Mouse (Mus musculus): Measurements from ENCODE around the gene Msh5.
"Not testable (repeated sequence)": the region's sequence is repeated elsewhere in the genome, so short reads cannot be mapped to it uniquely, and the experiment has no call there.

The Msh5 gene

GRCm38 (mm10) chr17:35024691-35025488, 21.7 kb downstream of the Msh5 start:
- no peak for ATAC-seq (ENCODE audit: insufficient number of reproducible peaks, low FRiP score, low TSS enrichment)

DNA sequence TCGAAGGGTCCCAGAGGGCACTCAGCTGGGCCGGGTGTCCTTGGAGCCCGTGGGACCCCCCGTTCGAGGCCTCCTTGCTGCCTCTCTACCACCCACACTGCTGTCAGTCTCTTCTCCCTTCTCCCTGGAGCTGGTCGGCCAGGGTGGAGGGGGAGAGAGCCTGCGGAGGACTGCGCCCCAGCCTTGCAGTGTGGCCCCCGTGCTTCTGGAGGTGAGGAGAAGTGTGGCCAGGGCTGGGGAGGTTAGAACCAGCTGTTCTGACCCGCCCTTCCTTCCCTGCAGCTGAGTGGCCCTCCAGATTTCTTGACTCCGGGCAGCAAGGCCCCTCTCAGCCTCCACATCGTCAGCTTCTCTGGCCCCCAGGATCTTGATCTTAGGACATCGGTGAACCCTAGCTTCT, 22.3 kb downstream of the Msh5 start:
- ATAC-seq (ENCODE audit: insufficient number of reproducible peaks, low FRiP score, low TSS enrichment), result no peak

- no peak for ATAC-seq (ENCODE audit: insufficient number of reproducible peaks, low FRiP score, low TSS enrichment)
Measured at GRCm38 (mm10) chr17:35023756-35024155, 22.8 kb downstream of the Msh5 start.

GRCm38 (mm10) chr17:35023221-35023620, 23.3 kb downstream of the Msh5 start:
- ATAC-seq (ENCODE audit: insufficient number of reproducible peaks, low FRiP score, low TSS enrichment), result no peak

GRCm38 (mm10) chr17:35022541-35023060, 23.9 kb downstream of the Msh5 start:
- no peak for ATAC-seq (ENCODE audit: insufficient number of reproducible peaks, low FRiP score, low TSS enrichment)

GRCm38 (mm10) chr17:35021842-35022477, 24.6 kb downstream of the Msh5 start:
- no peak for ATAC-seq (ENCODE audit: insufficient number of reproducible peaks, low FRiP score, low TSS enrichment)

DNA sequence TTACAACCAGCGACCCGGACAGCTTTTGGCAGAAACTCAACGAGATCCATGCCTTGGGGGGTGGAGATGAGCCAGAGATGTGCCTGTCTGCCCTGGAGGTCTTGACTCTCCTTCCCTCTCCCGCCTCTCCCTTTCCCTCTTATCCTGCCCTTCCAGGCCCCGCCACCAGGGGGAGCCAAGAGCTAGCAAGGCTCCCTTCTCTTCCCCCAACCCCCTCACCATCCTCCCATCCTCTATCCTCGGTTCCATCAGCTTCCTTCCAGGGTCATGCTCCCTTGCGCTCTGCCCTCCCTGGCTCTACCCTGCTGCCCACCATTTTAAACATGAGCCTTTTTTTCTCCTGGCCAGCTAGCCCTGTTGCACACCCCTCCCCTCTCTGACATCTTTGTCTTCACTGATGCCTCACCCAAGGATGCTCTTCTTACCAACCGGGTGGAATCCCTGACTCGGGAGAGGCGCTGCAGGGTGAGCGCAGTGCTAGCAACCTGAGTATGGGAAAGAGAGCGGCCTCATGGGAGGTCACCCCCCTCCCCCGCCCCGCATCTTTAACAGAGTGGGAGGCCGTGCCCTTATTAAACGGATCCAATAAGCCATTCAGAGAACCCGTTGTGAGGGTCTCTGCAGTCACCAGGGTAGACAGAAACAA, 25.3 kb downstream of the Msh5 start:
- ATAC-seq (ENCODE audit: insufficient number of reproducible peaks, low FRiP score, low TSS enrichment), result 0 out of 2 replicates have a peak, but pooled peaks have one; percentile 34

DNA sequence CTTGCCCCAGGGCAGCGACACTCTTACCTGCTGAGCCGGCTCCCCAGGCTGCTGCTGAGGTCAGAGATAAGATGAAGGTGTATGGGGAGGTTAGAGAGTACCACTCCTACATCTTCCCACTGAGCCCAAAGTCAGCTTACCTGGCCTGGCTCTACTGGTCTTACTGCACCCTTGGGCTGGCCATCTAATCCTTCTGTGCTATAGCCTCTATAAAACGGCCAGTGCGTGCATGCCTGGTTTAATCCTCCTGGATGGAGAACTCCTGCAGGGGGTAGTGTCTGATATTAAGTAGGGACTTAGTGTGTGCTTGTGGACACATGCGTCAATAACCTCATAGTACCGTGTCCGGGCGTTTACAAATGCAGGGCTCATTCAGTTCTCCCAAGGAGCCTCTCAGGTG, 26.0 kb downstream of the Msh5 start:
- ATAC-seq (ENCODE audit: insufficient number of reproducible peaks, low FRiP score, low TSS enrichment), result no peak

- no peak for ATAC-seq (ENCODE audit: insufficient number of reproducible peaks, low FRiP score, low TSS enrichment)
Measured at GRCm38 (mm10) chr17:35019894-35020293, 26.7 kb downstream of the Msh5 start.

- no peak for ATAC-seq (ENCODE audit: insufficient number of reproducible peaks, low FRiP score, low TSS enrichment)
Measured at GRCm38 (mm10) chr17:35018171-35018570, 28.4 kb downstream of the Msh5 start.

- ATAC-seq (ENCODE audit: insufficient number of reproducible peaks, low FRiP score, low TSS enrichment), result no peak
Measured at GRCm38 (mm10) chr17:35017706-35018030, 28.9 kb downstream of the Msh5 start.

DNA sequence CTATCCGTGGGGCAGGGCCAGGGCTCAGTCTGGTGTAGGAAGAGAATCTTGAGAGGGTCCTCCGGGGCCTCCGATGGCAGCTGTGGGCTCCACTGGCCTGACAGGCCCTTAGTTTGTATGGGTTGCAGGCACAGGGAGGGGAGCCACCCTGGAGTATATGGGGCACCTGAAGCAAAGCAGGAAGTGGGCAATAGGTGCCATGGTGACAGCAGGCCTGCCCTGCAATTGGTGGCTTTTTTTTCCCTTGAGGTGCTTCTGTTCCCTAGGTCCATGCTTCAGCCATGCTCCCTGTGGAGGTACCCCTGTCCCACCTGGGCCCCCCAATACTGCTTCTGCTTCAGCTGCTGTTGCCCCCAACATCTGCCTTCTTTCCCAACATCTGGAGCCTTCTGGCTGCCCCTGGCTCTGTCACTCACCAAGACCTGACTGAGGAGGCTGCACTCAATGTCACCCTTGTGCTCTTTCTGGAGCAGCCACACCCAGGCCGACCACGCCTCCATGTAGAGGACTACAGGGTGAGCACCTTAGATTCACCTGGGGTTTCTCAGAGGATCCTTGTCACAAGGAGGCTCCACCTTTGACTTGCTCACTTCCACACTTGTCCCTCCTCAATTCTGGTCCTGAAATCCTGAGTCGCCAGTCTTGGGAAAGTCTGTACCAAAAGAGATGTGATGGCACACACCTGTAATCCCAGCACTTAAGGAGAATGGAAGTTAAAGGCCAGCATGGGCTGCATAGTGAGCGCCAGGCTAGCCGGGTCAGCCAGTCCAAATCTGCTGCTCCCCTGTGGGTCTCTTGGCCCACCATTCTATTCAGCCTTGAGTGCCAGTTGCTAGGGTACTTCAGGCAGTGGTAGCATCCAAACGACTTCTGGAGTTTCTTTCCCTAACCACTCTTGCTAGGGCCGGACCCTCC, 29.5 kb downstream of the Msh5 start:
- ATAC-seq (ENCODE audit: insufficient number of reproducible peaks, low FRiP score, low TSS enrichment), result no peak

DNA sequence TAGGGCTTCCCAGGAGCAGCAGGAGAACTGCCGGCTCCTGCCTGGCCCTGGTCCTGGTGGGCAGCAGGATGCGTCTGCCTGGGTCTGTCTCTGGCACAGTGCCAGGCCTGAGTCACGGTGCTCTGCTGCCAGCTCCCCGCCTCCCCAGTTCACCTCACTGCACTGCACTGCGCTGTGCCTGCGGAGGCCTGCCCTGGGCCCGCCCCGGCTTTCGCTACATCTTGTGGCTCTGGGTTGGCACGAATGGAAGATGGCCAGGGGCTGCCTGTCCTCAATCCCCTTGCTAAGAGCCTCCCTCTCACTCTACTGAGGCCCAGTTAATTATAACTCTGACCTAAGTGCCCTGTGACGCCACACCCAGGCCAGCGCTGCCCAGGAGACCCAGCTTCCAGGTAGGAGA, 30.2 kb downstream of the Msh5 start, which contains the start of gene Vwa7:
Gene Vwa7, plus strand, starts transcription at position 204 of the 400 bp plus-strand sequence.
- 0 out of 2 replicates have a peak, but pooled peaks have one; percentile 17 for ATAC-seq (ENCODE audit: insufficient number of reproducible peaks, low FRiP score, low TSS enrichment)

GRCm38 (mm10) chr17:35015296-35015695, 31.2 kb downstream of the Msh5 start:
- ATAC-seq (ENCODE audit: insufficient number of reproducible peaks, low FRiP score, low TSS enrichment), result no peak

GRCm38 (mm10) chr17:35013221-35013620, 33.3 kb downstream of the Msh5 start:
- no peak for ATAC-seq (ENCODE audit: insufficient number of reproducible peaks, low FRiP score, low TSS enrichment)

- no peak for ATAC-seq (ENCODE audit: insufficient number of reproducible peaks, low FRiP score, low TSS enrichment)
Measured at GRCm38 (mm10) chr17:35012430-35012829, 34.1 kb downstream of the Msh5 start.

- ATAC-seq (ENCODE audit: insufficient number of reproducible peaks, low FRiP score, low TSS enrichment), result no peak
Measured at GRCm38 (mm10) chr17:35011440-35011839, 35.1 kb downstream of the Msh5 start.

GRCm38 (mm10) chr17:35009586-35009985, 37.0 kb downstream of the Msh5 start:
- ATAC-seq (ENCODE audit: insufficient number of reproducible peaks, low FRiP score, low TSS enrichment), result peak; percentile 82; the same call in 1 of the 2 replicates

- no peak for ATAC-seq (ENCODE audit: insufficient number of reproducible peaks, low FRiP score, low TSS enrichment)
Measured at GRCm38 (mm10) chr17:35007387-35007991, 39.1 kb downstream of the Msh5 start.

DNA sequence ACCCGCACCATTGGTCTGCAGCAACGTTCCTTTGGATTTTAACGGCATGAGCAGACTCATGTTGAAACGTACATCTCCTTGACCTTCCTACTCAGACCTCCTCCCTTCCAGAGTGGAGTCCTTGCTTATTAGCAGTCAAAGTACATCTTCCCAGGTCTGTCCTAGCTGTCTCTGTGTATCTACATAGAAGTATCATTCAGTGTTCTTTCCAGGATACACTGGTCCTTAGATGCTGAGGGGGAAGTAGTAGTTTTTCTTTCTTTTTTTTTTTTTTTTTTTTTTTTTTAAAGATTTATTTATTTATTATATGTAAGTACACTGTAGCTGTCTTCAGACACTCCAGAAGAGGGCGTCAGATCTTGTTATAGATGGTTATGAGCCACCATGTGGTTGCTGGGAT, 40.6 kb downstream of the Msh5 start:
- not testable (repeated sequence) for ATAC-seq (ENCODE audit: insufficient number of reproducible peaks, low FRiP score, low TSS enrichment)

Data from cerebellum, adult (tissue).